Mouse (Mus musculus) heart, embryonic 10.5 days (tissue): ENCODE data around the gene 4632433K11Rik. TPM values are rescaled to one million over a fixed set of nuclear protein-coding genes. Genes with fewer than 3 reads are reported as not detected.

ENCODE experiments used
- DNase-seq: peaks from one replicate; pipeline ENCODE4 v3.0.0-alpha.2; 2017; ENCODE audit warnings: low spot score
- H3K27ac ChIP-seq: fragments of 300-500 bp; sonication (generic); 2 replicates; pipeline ENCODE4 v1.5.1; 2016; ENCODE audit warnings: mild to moderate bottlenecking
- H3K27me3 ChIP-seq: fragments of 300-500 bp; sonication (generic); 2 replicates; pipeline ENCODE4 v1.6.1; 2016; ENCODE audit warnings: mild to moderate bottlenecking; ENCODE audit not compliant: poor library complexity, insufficient read depth, severe bottlenecking
- H3K36me3 ChIP-seq: fragments of 300-500 bp; sonication (generic); 2 replicates; pipeline ENCODE4 v1.6.1; 2016; ENCODE audit warnings: mild to moderate bottlenecking, moderate library complexity
- H3K4me1 ChIP-seq: fragments of 300-500 bp; sonication (generic); 2 replicates; pipeline ENCODE4 v1.6.1; 2016; ENCODE audit warnings: mild to moderate bottlenecking
- H3K4me3 ChIP-seq: fragments of 300-500 bp; sonication (generic); 2 replicates; pipeline ENCODE4 v1.5.1; 2016; ENCODE audit warnings: mild to moderate bottlenecking, moderate library complexity
- H3K9me3 ChIP-seq: fragments of 300-500 bp; sonication (generic); 2 replicates; pipeline ENCODE4 v1.6.1; 2016; ENCODE audit warnings: mild to moderate bottlenecking, moderate library complexity
- WGBS: fragments of 180-500 bp; shearing (Covaris S2); methylation state at CpG from one replicate; pipeline ENCODE4 v1.1.7; 2016; 5-methylcytosine and 5-hydroxymethylcytosine counted together
- polyA plus RNA-seq: library from polyadenylated mRNA; unstranded; fragments of >200 nt; fragmentation: Nextera tagmentation; extraction: Ambion mirVana; gene quantifications from 2 replicates; pipeline ENCODE4 v1.2.1, GENCODE M21; 2016

Gene 4632433K11Rik
- polyA plus RNA-seq, 1 experiment from 2014 or later: not detected

DNA sequence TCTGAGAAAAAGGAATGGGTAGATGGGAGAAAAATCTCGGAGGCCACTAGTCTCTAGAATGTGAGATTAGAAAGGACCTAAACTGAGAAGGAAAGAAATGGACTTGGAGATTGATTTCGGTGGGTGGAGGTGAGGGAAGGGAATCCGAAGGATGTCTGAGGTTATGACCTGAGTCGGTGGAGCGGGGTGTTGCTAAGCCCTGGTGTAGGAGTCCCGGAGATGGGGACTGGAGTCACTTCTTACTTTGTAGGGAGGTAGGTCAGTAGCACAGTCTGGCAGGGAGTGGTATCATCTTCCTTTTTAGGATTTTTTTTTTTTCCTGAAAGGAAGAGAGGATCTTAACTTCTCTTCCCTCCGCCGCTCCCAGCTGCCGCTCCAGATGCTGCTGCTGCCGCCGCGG is 18.5 kb downstream of the 4632433K11Rik start:
- H3K27ac ChIP-seq: 0 out of 2 replicates have a peak overlapping the region, but pooled peaks have one; percentile 56
- no peak for DNase-seq
- no peaks in the 10 kb centered on the region for H3K36me3 ChIP-seq
- peaks cover 41% of the 10 kb centered on the region for H3K4me1 ChIP-seq
- peak overlapping the region; percentile 92 for H3K4me3 ChIP-seq
- 5% methylated on average over 12 of the region's 12 CpGs for WGBS
- H3K9me3 ChIP-seq: no peaks in the 10 kb centered on the region
- peaks cover 58% of the 10 kb centered on the region for H3K27me3 ChIP-seq

- 5% methylated on average over 45 of the region's 45 CpGs for WGBS
- peaks cover 41% of the 10 kb centered on the region for H3K4me1 ChIP-seq
- H3K36me3 ChIP-seq: no peaks in the 10 kb centered on the region
- peak overlapping the region; percentile 56; the same call in 1 of the 2 replicates for H3K27ac ChIP-seq
- peak overlapping the region; percentile 92 for H3K4me3 ChIP-seq
- H3K9me3 ChIP-seq: no peaks in the 10 kb centered on the region
- peaks cover 63% of the 10 kb centered on the region for H3K27me3 ChIP-seq
- no peak for DNase-seq
These were observed 19.0 kb downstream of the 4632433K11Rik start for GRCm38 (mm10) chr7:5052931-5053343.

- Histone ChIP-seq H3K27me3 (peaks cover 70% of the 10 kb centered on the region), H3K27ac (no peak overlapping the region), H3K4me3 (peak overlapping the region; percentile 92), H3K4me1 (peaks cover 41% of the 10 kb centered on the region), H3K9me3 (no peaks in the 10 kb centered on the region), H3K36me3 (no peaks in the 10 kb centered on the region)
- no peak for DNase-seq
- 7% methylated on average over 32 of the region's 32 CpGs for WGBS
These were observed 19.7 kb downstream of the 4632433K11Rik start for GRCm38 (mm10) chr7:5053456-5054179.

DNA sequence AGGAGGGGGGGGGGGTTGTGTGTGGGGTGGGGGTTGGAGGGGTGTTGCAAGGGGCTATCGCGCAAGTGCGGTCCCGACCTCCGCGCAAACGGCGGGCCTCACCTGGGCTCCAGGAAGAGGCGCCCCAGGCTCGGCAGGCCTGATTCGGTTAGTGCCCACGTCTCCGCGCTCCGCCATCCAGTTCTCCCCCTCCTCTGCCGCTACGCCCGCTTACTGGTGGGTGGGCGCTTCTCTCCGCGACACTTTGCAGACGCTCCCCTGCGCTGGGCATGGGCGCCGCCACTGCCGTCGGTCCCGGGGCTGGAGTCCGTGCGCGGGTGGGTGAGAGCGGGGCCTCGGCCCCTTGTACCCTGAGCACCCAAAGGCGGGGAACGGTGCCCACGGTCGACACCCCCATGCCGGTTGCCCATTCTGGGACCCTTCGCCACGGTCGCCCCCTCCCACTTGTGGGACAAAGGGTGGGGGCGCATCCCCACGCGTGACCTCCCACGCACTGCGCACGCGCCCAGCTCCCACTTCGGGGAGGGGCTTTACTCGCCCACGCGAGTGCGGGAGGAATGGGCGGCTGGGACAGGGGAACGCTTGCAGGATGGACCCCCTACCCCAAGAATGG is 22.8 kb downstream of the 4632433K11Rik start:
- WGBS: 3% methylated on average over 55 of the region's 55 CpGs
- Histone ChIP-seq H3K9me3 (no peaks in the 10 kb centered on the region), H3K27ac (peak overlapping the region; percentile 76), H3K4me1 (peaks cover 43% of the 10 kb centered on the region), H3K36me3 (no peaks in the 10 kb centered on the region), H3K4me3 (peak overlapping the region; percentile 59), H3K27me3 (peaks cover 77% of the 10 kb centered on the region)
- no peak for DNase-seq

GRCm38 (mm10) chr7:5057381-5057780 is 23.5 kb downstream of the 4632433K11Rik start:
- H3K27ac ChIP-seq: 0 out of 2 replicates have a peak overlapping the region, but pooled peaks have one; percentile 76
- 0 out of 2 replicates have a peak overlapping the region, but pooled peaks have one; percentile 1 for H3K4me3 ChIP-seq
- WGBS: 32% methylated on average over 8 of the region's 8 CpGs
- H3K36me3 ChIP-seq: no peaks in the 10 kb centered on the region
- DNase-seq: no peak
- no peaks in the 10 kb centered on the region; the same call in 1 of the 2 replicates for H3K9me3 ChIP-seq
- H3K27me3 ChIP-seq: peaks cover 71% of the 10 kb centered on the region
- H3K4me1 ChIP-seq: peaks cover 37% of the 10 kb centered on the region

- H3K27me3 ChIP-seq: peaks cover 67% of the 10 kb centered on the region
- H3K4me1 ChIP-seq: peaks cover 33% of the 10 kb centered on the region
- H3K9me3 ChIP-seq: no peaks in the 10 kb centered on the region; the same call in 1 of the 2 replicates
- DNase-seq: no peak
- 25% methylated on average over 11 of the region's 11 CpGs for WGBS
- H3K27ac ChIP-seq: no peak overlapping the region
- 0 out of 2 replicates have a peak overlapping the region, but pooled peaks have one; percentile 1 for H3K4me3 ChIP-seq
- no peaks in the 10 kb centered on the region for H3K36me3 ChIP-seq
These were observed 23.9 kb downstream of the 4632433K11Rik start for GRCm38 (mm10) chr7:5057804-5058203.

GRCm38 (mm10) chr7:5058631-5059030 is 24.7 kb downstream of the 4632433K11Rik start:
- peaks cover 58% of the 10 kb centered on the region for H3K27me3 ChIP-seq
- H3K36me3 ChIP-seq: no peaks in the 10 kb centered on the region
- H3K9me3 ChIP-seq: no peaks in the 10 kb centered on the region; the same call in 1 of the 2 replicates
- H3K4me1 ChIP-seq: peaks cover 29% of the 10 kb centered on the region
- no peak overlapping the region for H3K4me3 ChIP-seq
- H3K27ac ChIP-seq: no peak overlapping the region
- no peak for DNase-seq
- WGBS: 87% methylated on average over 1 of the region's 1 CpGs

GRCm38 (mm10) chr7:5059421-5059820 is 25.5 kb downstream of the 4632433K11Rik start:
- Histone ChIP-seq H3K36me3 (no peaks in the 10 kb centered on the region), H3K4me1 (peaks cover 28% of the 10 kb centered on the region), H3K9me3 (no peaks in the 10 kb centered on the region; the same call in 1 of the 2 replicates), H3K4me3 (0 out of 2 replicates have a peak overlapping the region, but pooled peaks have one; percentile 2), H3K27me3 (peaks cover 50% of the 10 kb centered on the region), H3K27ac (no peak overlapping the region)
- no peak for DNase-seq
- WGBS: 88% methylated on average over 12 of the region's 12 CpGs

GRCm38 (mm10) chr7:5060239-5060731 is 26.4 kb downstream of the 4632433K11Rik start:
- Histone ChIP-seq H3K9me3 (no peaks in the 10 kb centered on the region; the same call in 1 of the 2 replicates), H3K4me1 (peaks cover 28% of the 10 kb centered on the region), H3K27me3 (peaks cover 42% of the 10 kb centered on the region), H3K36me3 (no peaks in the 10 kb centered on the region), H3K27ac (peak overlapping the region; percentile 97), H3K4me3 (peak overlapping the region; percentile 77)
- 3% methylated on average over 27 of the region's 27 CpGs for WGBS
- DNase-seq: peak; percentile 89

DNA sequence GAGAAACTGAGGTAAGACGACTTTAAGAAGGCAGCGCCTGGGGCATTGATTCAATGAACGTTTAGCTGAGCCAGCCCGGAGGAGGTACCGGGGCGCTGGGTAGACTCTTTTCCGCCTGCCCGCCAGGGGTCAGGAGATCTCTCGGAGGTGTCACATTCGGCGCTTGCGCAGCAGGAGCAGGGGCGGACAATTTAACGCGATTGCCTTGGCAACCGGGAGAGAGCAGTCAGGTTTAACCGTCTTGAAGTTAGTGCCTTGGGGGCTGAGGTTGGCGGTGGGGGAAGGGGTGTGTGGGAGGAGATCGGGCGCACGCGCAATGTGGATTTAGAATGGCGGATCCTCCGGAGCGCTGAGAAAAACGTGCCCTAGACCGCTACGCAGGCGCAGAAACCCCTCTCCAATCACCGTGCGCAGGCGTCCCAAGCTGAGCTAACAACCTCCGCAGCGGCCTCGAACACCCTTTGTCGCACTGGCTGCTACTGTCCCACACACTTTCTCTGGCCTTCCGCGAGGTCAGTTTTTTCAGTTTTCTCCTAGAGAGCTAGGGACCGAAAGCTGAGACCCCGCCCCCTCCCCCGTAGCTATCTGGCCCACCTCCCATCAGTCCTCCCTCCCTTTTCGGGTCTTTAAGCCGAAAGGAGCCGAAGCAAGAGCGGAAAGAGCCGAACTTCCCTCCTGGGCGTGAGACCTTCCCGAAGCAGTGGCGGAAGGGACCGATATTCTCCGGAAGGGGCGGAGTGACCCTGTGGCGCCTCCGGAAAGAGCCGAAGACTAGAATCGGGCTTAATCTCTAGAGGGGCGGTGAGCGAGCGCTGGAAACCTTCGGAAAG is 27.2 kb downstream of the 4632433K11Rik start:
- WGBS: under 1% methylated on average over 60 of the region's 60 CpGs
- DNase-seq: peak; percentile 98
- peak overlapping the region; percentile 77 for H3K4me3 ChIP-seq
- H3K27me3 ChIP-seq: peaks cover 33% of the 10 kb centered on the region
- H3K9me3 ChIP-seq: no peaks in the 10 kb centered on the region; the same call in 1 of the 2 replicates
- H3K4me1 ChIP-seq: peaks cover 36% of the 10 kb centered on the region
- peaks cover 6% of the 10 kb centered on the region for H3K36me3 ChIP-seq
- peak overlapping the region; percentile 97 for H3K27ac ChIP-seq

- no peaks in the 10 kb centered on the region; the same call in 1 of the 2 replicates for H3K9me3 ChIP-seq
- peak; percentile 96 for DNase-seq
- under 1% methylated on average over 64 of the region's 65 CpGs for WGBS
These were observed 27.9 kb downstream of the 4632433K11Rik start, which contains the start of gene U2af2 for GRCm38 (mm10) chr7:5061774-5062359. TSS of gene U2af2 (plus strand) at chr7:5062143.

More at GRCm38 (mm10) chr7:5061774-5062359, 27.9 kb downstream of the 4632433K11Rik start, which contains the start of gene U2af2:
- Histone ChIP-seq H3K27ac (peak within 1 kb of the TSS; percentile 97), H3K4me3 (peak within 1 kb of the TSS; percentile 77), H3K36me3 (peaks cover 13% of the 10 kb centered on the region), H3K27me3 (peaks cover 26% of the 10 kb centered on the region), H3K4me1 (peaks cover 32% of the 10 kb centered on the region)
